Comparison of ENCODE assay signal across 21 mouse cellular contexts in the genomic region with DNA sequence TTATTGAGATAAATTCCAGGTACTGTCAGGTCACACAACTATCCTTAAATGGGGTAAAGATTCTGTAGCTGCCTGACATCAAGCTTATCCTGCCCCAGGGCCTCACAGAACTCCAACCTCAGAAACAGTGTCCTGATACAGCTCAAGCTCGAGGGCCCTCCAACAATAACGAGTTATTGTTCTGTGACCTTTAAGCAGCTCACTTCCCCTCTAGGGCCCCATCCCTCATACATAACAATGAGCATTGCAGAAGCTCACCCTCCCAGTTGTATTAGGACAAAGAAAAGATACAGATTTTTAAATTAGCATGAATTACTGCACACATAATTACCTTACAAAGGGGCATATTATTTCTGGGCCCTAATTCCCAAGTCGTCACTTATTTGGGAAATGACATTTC.
DNase-seq lines count a peak whose midpoint lies in the region; ATAC-seq and TF ChIP-seq lines count a peak whose summit lies in the region.
"Had no signal": no experiment of that assay in that cellular context is flagged by ENCODE, and none has a peak within 500 bp of the region (broad histone marks: within the 10 kb centered on the region; RNA-seq: fewer than 3 reads in every experiment).

No protein-coding gene starts in this region.

- H3K4me2 ChIP-seq in embryonic facial prominence, embryonic 14.5 days (ENCODE audit: low read depth, low read length): no peak overlapping the region
- H3K4me2 ChIP-seq in midbrain, embryonic 11.5 days: no peak overlapping the region
- no peak overlapping the region for H3K4me2 ChIP-seq in midbrain, postnatal 0 days (ENCODE audit: low read depth, low read length, poor library complexity, severe bottlenecking)
- H3K4me2 ChIP-seq in kidney, embryonic 15.5 days: no peak overlapping the region
- H3K4me2 ChIP-seq: embryonic facial prominence, embryonic 13.5 days; forebrain, embryonic 13.5 days; heart, embryonic 13.5 days; hindbrain, embryonic 12.5 days had no signal

- H3K4me1 ChIP-seq in embryonic facial prominence, embryonic 14.5 days (ENCODE audit: control insufficient read depth, insufficient read depth, low read length): no peaks in the 10 kb centered on the region
- no peaks in the 10 kb centered on the region for H3K4me1 ChIP-seq in embryonic facial prominence, embryonic 10.5 days
- peaks cover 8% of the 10 kb centered on the region; the same call in 1 of the 2 replicates for H3K4me1 ChIP-seq in midbrain, embryonic 11.5 days (ENCODE audit: control insufficient read depth, insufficient read depth, low read length)
- no peaks in the 10 kb centered on the region for H3K4me1 ChIP-seq in midbrain, postnatal 0 days (ENCODE audit: insufficient read depth, low read length)
- no peaks in the 10 kb centered on the region for H3K4me1 ChIP-seq in kidney, embryonic 15.5 days
- H3K4me1 ChIP-seq: embryonic facial prominence, embryonic 13.5 days; forebrain, embryonic 13.5 days had no signal

- no peaks in the 10 kb centered on the region for H3K36me3 ChIP-seq in embryonic facial prominence, embryonic 14.5 days (ENCODE audit: control insufficient read depth, insufficient read depth, low read length)
- H3K36me3 ChIP-seq in embryonic facial prominence, embryonic 10.5 days (replicated peaks): no peaks in the 10 kb centered on the region
- no peaks in the 10 kb centered on the region for H3K36me3 ChIP-seq in midbrain, embryonic 11.5 days (ENCODE audit: control insufficient read depth, insufficient read depth, low read length)
- no peaks in the 10 kb centered on the region for H3K36me3 ChIP-seq in midbrain, postnatal 0 days (ENCODE audit: insufficient read depth, low read length)
- no peaks in the 10 kb centered on the region for H3K36me3 ChIP-seq in kidney, embryonic 15.5 days
- H3K36me3 ChIP-seq: embryonic facial prominence, embryonic 13.5 days; heart, embryonic 13.5 days; hindbrain, embryonic 12.5 days had no signal

- no peak overlapping the region for H3K9ac ChIP-seq in embryonic facial prominence, embryonic 14.5 days (ENCODE audit: low read depth, low read length)
- H3K9ac ChIP-seq in midbrain, embryonic 11.5 days (ENCODE audit: low read length): no peak overlapping the region
- no peak overlapping the region for H3K9ac ChIP-seq in midbrain, postnatal 0 days (replicated peaks; ENCODE audit: low read length, poor library complexity, severe bottlenecking)
- no peak overlapping the region for H3K9ac ChIP-seq in kidney, embryonic 15.5 days
- H3K9ac ChIP-seq: embryonic facial prominence, embryonic 13.5 days; forebrain, embryonic 13.5 days; forebrain, postnatal 0 days; heart, embryonic 13.5 days; hindbrain, embryonic 12.5 days had no signal

- no peak overlapping the region for H3K27ac ChIP-seq in embryonic facial prominence, embryonic 14.5 days (replicated peaks; ENCODE audit: low read depth, low read length)
- H3K27ac ChIP-seq in embryonic facial prominence, embryonic 10.5 days (replicated peaks): no peak overlapping the region
- H3K27ac ChIP-seq in midbrain, embryonic 11.5 days (ENCODE audit: low read depth, low read length): no peak overlapping the region
- no peak overlapping the region for H3K27ac ChIP-seq in midbrain, postnatal 0 days (ENCODE audit: low read depth, low read length)
- H3K27ac ChIP-seq in kidney, embryonic 15.5 days: no peak overlapping the region
- H3K27ac ChIP-seq: embryonic facial prominence, embryonic 13.5 days; forebrain, embryonic 13.5 days; heart, embryonic 13.5 days; hindbrain, embryonic 12.5 days; hindbrain, postnatal 0 days had no signal

- H3K9me3 ChIP-seq in embryonic facial prominence, embryonic 14.5 days (ENCODE audit: control insufficient read depth, low read length): no peaks in the 10 kb centered on the region
- H3K9me3 ChIP-seq in embryonic facial prominence, embryonic 10.5 days: no peaks in the 10 kb centered on the region
- no peaks in the 10 kb centered on the region for H3K9me3 ChIP-seq in midbrain, embryonic 11.5 days (ENCODE audit: control insufficient read depth, low read length)
- no peaks in the 10 kb centered on the region for H3K9me3 ChIP-seq in midbrain, postnatal 0 days (ENCODE audit: low read length)
- H3K9me3 ChIP-seq in kidney, embryonic 15.5 days (replicated peaks): no peaks in the 10 kb centered on the region
- H3K9me3 ChIP-seq: embryonic facial prominence, embryonic 13.5 days; forebrain, embryonic 13.5 days; heart, embryonic 13.5 days; hindbrain, embryonic 12.5 days had no signal

- no peak overlapping the region for H3K4me3 ChIP-seq in embryonic facial prominence, embryonic 14.5 days (ENCODE audit: low read depth, low read length)
- no peak overlapping the region for H3K4me3 ChIP-seq in embryonic facial prominence, embryonic 10.5 days
- no peak overlapping the region for H3K4me3 ChIP-seq in midbrain, embryonic 11.5 days (ENCODE audit: low read depth, low read length)
- no peak overlapping the region for H3K4me3 ChIP-seq in midbrain, postnatal 0 days (ENCODE audit: low read depth, low read length)
- no peak overlapping the region for H3K4me3 ChIP-seq in kidney, embryonic 15.5 days (replicated peaks)
- H3K4me3 ChIP-seq: embryonic facial prominence, embryonic 13.5 days; forebrain, embryonic 13.5 days; heart, embryonic 13.5 days; hindbrain, embryonic 12.5 days had no signal

- 28% methylated on average over 3 of the region's 3 CpGs for WGBS in embryonic facial prominence, embryonic 14.5 days
- 28% methylated on average over 3 of the region's 3 CpGs for WGBS in embryonic facial prominence, embryonic 10.5 days
- WGBS in midbrain, embryonic 11.5 days: 14% methylated on average over 3 of the region's 3 CpGs
- WGBS in midbrain, postnatal 0 days: 27% methylated on average over 3 of the region's 3 CpGs
- 46% methylated on average over 3 of the region's 3 CpGs for WGBS in kidney, embryonic 15.5 days

- no peak for TF ChIP-seq CTCF in midbrain, postnatal 0 days (IDR thresholded peaks at IDR 0.05)
- no peak for TF ChIP-seq CTCF in brain, embryonic 14.5 days (IDR thresholded peaks at IDR 0.05; ENCODE audit: borderline replicate concordance, extremely low read depth, insufficient read depth, insufficient read length)

- DNase-seq in embryonic facial prominence, embryonic 14.5 days (ENCODE audit: low spot score): peak; percentile 10
- DNase-seq in embryonic facial prominence, embryonic 10.5 days (ENCODE audit: low spot score): no peak
- DNase-seq in midbrain, embryonic 11.5 days (ENCODE audit: low spot score, missing footprints): peak; percentile 86
- DNase-seq in midbrain, postnatal 0 days (ENCODE audit: low spot score): no peak
- DNase-seq in brain, embryonic 14.5 days (ENCODE audit: low read depth): peak; percentile 28
- peak; percentile 73 for DNase-seq in retina, embryonic 14.5 days (ENCODE audit: low spot score)
- DNase-seq in cerebellum, postnatal 4 days (ENCODE audit: low spot score in 2 of 2): no peak
- DNase-seq: adrenal gland, adult 2 months; adrenal gland, postnatal 25 days; cerebellum, adult 11 months; cerebellum, adult 8-10 months; cerebellum, postnatal 14 days; forebrain, postnatal 0 days; gastrocnemius, postnatal 14 days; heart, postnatal 36 days had no signal

- no peak for TF ChIP-seq POLR2A in brain, embryonic 14.5 days (IDR thresholded peaks at IDR 0.05; ENCODE audit: borderline replicate concordance, extremely low read depth, insufficient read depth, insufficient read length, poor library complexity, severe bottlenecking)

- no peak for ATAC-seq in embryonic facial prominence, embryonic 14.5 days (ENCODE audit: low read depth)
- ATAC-seq in midbrain, embryonic 11.5 days (ENCODE audit: low FRiP score): no peak
- no peak for ATAC-seq in midbrain, postnatal 0 days (ENCODE audit: low FRiP score)
- ATAC-seq in kidney, embryonic 15.5 days (replicated peaks; ENCODE audit: low FRiP score): no peak
- ATAC-seq: forebrain, embryonic 13.5 days; forebrain, postnatal 0 days; hindbrain, postnatal 0 days had no signal

- no peaks in the 10 kb centered on the region for H3K27me3 ChIP-seq in embryonic facial prominence, embryonic 14.5 days (replicated peaks; ENCODE audit: control insufficient read depth, insufficient read depth, low read length)
- no peaks in the 10 kb centered on the region for H3K27me3 ChIP-seq in embryonic facial prominence, embryonic 10.5 days (replicated peaks; ENCODE audit: low read depth, poor library complexity, severe bottlenecking)
- H3K27me3 ChIP-seq in midbrain, embryonic 11.5 days (ENCODE audit: control insufficient read depth, insufficient read depth, low read length): no peaks in the 10 kb centered on the region
- no peaks in the 10 kb centered on the region for H3K27me3 ChIP-seq in midbrain, postnatal 0 days (ENCODE audit: insufficient read depth, low read length)
- H3K27me3 ChIP-seq in kidney, embryonic 15.5 days: no peaks in the 10 kb centered on the region
- H3K27me3 ChIP-seq: embryonic facial prominence, embryonic 13.5 days; forebrain, embryonic 13.5 days; heart, embryonic 13.5 days; hindbrain, embryonic 12.5 days had no signal

Comparison
In these comparisons a context has a peak if more than half of its experiments do, and no peak if none do; other contexts are left out.
1. DNase-seq: peak in embryonic facial prominence, embryonic 14.5 days (single experiment), midbrain, embryonic 11.5 days (single experiment), brain, embryonic 14.5 days (single experiment) and retina, embryonic 14.5 days (single experiment); none in embryonic facial prominence, embryonic 10.5 days (single experiment), midbrain, postnatal 0 days (single experiment) and cerebellum, postnatal 4 days (0 of 2).